Mouse (Mus musculus) embryo, embryonic 11 days (tissue): Measurements from ENCODE around the gene Tgfbr3.

Experiments
- DNase-seq: peaks from one replicate; pipeline ENCODE4 v3.0.0-alpha.2; 2015

Tgfbr3 gene

DNA sequence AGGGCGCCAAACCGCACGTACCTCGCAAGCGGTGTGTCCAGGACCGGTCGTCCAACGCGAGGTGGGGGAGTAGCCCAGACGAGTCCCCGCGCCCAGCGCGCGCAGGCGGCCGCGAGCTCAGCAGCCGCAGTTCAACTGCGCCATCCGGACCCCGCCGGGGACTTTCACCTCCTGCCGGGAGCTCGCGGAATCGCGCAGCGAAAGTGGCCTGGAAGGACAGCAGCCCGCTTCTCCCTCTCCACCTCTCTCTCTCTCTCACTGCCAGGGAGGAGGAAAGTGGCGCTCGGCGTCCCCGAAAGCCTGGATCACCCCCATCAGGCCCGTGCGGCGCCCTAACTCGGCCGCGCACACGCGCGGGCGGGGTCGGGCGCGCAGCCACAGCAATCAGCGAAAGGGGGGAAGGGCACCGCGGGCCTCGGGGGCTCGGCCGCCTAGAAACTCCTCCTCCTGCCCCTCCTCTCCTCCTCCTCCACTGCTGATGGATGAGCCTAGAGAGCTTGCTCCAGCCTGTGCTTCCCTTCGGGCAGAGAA, at the start of gene Tgfbr3:
Gene Tgfbr3 (minus strand): TSS at position 396 of the 531 bp plus-strand sequence.
- peak; percentile 91 for DNase-seq

DNA sequence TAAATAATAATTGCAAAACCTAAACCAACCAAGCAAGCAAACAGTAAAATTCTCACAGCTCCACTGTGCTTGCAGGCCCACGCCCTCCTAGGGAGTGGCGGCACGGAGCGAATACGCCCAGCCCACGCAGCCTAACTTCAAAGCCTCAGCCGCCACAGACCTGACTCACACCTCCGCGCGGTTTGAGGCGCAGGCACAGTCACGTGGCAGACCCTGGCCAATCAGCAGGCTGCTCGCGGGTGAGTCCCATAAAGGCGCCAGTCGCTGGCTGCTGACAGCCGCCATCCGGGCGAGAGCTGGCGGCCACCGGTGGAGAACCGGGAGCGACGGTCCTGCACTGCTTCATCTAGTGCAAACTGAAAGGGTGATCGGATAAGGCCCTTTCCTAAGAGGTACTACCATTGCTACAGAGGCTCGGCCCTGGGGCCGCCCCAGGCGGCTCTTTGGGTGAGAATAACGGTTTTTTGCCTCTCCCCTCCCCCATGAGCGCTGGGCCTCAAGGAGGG, 41.5 kb upstream of the Tgfbr3 start, which contains the start of gene Brdt:
Gene Brdt (plus strand): TSS at position 244 of the 506 bp plus-strand sequence.
- DNase-seq, result no peak

DNA sequence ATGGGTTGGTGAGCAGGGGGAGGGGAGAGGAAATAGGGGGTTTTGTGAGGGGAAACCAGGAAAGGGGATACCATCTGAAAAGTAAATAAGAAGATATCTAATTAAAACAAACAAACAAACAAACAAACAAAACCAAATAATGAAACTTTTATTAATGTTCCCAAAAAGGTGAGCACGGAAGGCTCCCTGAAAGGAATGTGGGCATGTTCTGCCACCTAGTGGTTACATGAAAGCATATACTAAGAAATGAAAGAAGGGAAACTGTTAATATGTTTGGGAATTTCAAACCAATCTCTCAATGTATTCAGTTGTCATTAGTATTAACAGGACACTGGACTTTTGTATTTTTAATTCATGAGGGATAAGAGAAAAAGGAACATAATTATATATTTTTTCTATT, 31.3 kb upstream of the Tgfbr3 start:
- peak; percentile 69 for DNase-seq

DNA sequence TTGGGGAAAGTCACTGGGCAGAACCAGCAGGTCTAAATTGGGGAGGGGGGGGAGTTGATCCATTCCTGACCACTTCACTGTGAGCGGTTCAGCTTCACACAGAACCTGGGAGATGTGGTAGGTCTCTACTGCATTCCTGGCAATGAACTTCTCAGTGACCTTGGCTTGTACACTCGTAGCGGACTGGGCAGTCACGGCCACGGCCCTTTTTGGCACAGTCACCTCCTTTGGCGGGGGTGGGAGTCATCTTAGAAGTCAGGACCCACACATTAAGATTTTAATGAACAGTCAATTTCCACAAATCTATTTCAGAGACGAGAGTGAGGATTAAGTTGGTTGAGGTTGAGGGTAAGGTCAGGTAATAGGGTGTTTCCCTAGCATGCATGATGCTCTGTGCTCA, 27.7 kb upstream of the Tgfbr3 start:
- no peak for DNase-seq

DNA sequence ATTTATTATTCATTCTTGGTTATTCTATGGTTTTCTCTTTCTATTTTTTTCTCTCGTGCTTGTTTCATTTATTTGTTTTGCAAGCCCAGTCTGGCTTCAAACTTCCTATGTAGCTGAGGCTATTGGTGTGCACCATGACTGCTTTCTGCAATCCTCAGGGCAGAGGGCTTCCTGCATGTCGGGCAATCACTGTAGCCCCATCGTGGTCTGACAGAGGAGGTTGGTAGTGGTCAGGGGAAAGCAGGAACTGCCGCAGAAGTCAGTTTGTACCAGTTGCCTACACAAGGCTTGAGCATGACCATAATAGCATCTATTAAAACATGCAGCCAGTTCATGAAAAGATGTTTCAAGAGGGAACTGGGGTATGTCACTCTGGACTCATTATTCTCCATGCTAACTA, 18.0 kb upstream of the Tgfbr3 start:
- DNase-seq, result no peak

DNA sequence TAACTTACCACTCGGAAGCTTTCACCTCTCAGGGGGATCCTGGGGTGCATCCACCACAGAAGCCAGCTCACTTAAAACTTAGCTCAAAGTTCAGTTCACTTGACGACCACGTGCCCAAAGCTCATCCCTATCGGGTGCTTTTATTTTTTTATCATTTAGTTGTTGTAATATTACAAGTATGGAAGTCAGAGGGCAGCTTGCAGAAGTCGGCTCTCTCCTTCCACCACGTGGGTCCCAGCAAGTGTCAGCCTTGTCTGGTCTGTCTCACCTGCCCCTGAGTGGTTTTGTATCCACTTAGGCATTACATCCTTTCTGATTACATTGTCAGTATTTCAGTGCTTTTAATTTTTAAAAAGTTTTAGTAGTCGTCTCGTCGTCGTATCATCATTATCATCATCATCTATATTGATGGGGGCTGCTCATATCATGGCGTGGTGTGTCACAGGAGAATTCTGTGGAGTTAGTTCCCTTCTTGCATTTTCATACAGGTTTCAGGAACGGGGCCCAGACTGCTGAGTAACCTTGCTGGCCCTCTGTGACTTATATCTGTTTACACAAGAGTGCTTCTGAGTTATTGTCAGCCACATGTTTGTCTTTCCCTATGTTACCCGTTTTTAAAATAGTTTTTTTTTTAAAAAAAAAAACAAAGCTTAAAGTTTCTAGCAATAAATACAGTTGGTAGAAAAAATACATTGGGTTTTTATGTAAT, 14.8 kb upstream of the Tgfbr3 start:
- no peak for DNase-seq

DNA sequence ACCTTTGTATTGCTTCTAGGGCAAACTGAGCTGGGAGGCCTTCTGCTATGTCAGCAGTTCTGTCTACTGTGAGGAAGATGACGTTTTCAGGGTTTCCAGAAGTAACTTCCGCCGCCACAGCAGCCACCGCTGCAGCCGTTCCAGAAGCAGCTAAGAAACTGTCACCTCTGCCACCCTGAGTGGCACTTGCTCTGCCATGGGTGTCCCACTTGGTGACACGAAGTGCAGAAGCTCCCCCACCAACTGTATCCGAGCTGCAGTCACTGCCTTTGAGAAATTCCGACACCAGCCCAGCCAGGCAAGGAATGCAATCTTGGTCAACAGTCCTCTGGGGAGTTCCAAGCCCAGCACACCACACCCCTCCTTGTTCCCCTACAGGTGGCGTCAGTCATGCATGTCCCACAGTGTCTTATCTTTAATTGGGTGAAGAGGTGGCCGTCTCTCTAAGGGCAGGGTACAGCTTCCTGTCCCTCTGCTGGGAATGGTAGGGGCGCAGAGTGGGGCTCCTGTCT, 14.0 kb upstream of the Tgfbr3 start:
- DNase-seq, result no peak

DNA sequence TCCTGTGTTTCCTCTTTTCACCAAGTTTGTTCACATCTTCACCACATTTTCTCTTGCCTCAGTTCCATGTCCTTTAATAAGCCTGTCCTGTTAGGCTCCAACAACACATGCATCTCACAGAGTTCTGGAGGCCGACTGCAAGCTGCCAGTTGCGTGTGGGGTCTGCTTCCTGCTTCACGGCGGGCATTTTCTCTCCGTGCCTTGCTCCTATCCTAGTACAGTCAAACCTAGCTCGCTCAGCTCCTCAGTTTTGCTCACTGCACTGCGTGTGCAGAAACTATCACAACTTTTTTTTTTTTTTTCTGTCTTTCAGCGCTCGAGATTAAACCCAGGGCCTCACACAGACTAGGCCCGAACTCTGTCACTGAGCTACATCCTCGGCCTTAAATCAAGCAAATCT, 9.4 kb upstream of the Tgfbr3 start:
- DNase-seq, result no peak

DNA sequence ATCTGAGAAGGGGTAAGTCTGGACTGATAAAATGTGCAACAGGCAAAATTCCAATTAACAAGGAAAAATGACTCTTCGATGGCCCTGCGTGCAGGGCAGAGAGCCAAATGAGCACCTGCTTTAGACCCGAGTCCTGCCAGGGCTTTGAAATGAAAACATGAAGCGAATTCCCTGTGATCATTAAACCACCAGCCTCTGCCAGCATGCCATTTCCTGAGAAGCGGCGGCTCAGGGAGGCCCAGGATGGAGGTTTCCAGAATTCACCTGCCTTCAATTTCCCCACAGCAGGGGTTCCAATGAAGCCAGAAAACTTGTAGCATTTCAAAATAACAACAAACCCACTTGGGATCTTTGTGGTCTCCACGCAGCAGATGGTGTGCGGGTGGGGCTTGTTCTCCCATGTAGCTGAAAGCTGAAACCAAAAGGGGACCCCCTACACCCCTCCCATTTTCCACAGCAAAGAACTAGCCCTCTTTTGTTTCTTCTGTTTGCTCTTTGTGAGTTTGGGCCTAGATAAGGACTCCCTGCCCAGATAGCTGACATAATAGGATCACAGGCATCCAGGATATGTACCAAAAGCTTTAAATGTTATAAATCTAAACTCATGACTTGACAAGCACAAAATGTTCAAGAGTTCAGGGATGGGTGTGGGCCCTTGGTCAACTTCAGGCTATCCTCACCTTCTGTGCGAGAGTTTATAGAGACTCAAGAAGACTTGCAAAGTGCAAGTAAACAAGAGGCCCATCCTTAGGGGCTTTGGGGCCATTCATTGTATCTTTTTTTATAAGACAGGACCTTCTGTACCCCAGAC, 7.3 kb upstream of the Tgfbr3 start:
- DNase-seq, result no peak

DNA sequence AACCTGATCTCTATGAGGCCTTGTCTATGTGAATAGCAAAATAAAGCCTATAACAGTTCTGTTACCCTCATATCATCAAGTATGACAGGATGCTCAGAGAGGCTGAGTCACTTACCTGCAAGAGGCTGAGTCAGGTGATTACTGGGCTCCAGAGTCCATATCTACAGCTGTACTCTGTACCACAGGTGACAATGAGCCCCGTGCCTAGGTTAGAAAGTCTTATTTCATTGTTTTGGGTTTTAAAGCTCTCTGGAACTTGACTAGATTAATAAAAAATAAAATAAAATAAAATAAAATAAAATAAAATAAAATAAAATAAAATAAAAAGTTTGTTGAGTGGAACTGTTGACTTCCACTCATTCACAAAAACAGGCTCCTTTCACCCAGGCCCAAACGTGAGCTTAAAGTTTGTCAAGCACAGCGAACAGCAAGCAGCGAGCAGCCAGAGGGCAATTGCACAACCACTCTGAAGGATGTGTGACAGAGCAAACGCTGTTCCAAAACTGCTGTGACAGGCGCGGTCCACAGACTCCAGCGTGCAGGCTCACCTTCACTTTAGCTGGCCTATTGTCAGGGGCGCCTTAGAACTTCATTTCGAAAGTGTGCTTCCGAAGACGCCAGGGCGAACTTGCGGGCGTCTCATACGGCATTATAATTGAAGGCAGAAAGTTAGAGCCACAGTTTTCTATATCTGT, 6.5 kb upstream of the Tgfbr3 start:
- no peak for DNase-seq

DNA sequence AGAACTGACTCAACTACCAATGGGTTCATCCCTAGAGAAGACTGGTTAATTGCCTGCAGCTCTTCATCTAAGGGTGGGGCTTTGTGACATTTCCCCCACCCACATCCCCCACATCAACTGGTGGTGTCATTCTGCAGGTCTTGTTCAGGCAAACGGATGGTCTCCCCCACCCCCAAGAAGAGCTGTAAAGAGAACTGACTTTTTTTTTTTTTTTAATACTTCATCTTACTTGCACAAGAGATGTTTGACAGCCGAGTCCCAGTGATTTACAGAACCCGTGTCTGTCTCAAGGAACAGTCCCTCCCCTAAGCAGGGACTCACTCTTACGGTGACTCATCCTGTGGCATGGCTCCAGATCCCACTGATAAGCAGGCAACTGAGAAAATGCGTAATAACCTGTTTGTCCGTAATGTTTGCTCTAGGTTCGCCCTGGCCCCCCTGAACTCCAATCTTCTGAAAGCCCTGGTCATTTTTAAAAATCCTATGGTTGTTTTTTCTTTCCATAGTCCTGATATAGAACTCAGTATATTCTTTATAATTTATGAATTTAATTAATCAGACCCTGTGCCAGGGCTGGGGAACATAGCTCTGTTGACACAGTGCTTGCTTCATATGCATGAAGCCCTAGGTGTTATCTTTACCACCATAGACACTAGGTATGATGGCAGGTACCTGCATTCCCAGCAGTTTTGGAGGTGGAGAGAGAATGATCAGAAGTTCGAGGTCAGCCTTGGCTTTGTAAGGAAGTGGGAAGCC, 5.8 kb upstream of the Tgfbr3 start:
- DNase-seq, result no peak

DNA sequence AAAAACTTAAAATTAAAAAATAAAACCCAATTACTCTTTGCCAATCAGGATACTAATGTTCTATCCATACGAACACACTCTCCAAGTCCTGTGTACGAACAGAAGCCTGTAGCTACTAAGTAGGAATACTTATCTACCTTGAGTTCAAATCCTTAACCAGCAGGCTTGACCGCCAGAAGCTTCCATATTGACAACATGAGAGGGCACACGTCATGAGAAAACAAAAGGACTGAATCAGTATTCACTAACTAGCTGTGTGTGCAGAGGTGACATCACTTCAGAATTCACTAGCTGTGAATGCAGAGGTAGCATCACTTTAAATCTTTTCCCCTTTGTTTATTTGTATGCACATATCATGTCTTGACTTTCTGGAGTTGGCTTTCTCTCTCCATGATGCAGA, 4.6 kb upstream of the Tgfbr3 start:
- no peak for DNase-seq

DNA sequence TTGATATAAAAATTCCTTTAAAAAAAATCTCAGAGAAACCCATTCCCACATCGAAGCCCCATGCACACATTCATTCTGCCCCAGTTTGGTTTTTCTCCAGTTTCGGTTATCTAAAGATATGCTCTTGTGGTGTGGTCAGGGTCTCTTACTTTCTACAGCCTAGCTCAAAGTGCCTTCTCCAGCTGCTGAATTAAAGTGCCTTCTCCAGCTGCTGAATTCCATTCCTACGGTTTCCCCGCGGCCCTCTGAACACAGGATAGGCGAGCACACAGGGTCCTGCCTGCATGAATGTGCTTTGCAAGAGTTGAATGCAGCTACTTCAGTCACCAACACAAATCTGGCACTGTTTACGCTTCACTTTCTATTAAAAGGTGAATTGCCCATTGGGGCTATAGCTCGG, 557 bp upstream of the Tgfbr3 start:
- DNase-seq, result no peak

DNA sequence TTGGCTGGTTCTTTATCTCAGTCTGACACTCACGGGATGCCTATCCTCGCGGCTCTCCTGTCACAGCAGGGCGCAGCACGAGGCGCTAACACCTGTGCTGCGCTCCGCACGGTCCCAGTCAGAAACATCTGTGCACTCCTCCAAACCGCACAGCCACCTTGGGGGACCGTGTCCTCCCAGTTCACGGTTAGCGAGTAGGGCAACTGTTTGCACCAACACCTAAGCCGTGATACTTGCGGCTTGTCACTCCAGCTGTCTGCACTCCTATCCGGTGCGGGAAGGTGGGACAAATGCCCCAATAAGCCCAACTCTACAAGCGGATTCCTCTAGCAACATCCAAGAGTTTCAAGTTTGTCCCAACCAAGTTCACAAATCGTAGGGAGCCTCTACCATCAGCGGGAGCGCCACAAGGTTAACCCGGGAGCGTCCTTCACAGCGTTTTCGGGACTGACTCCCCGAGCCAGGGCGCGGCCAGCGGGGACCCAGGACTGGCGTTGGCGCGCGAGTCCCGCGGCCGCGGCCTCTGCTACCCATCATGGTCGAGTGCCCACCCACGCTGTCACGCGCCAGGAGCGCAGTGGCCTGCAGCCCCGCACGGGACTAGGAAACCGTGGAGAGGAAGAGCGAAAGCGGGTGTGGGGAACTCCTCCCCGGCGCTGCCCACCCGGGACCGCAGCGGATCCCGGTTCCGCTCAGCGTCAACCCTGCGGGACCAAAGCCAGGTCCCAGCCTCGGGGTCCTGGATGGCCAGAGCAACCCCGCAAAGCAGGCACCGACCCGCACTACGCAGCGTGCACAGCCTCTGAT, 799 bp downstream of the Tgfbr3 start:
- DNase-seq, result peak; percentile 58

DNA sequence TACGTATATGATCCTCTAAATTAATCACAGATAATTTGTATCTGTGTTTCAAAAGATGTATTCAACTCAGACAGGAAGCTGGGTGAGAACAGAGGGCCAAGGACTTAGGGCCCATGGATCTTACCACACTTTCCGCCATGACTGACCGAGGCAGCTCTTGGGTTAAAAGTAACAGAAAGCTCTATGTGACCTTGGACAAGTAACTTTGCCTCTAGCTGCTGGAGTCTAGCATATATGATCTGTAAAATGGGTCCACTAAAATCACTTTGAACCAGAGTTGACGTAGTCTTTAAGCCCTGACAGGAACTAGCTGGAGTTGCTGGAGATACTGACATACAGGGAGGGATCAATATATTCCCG, 1.5 kb downstream of the Tgfbr3 start:
- DNase-seq, result no peak

DNA sequence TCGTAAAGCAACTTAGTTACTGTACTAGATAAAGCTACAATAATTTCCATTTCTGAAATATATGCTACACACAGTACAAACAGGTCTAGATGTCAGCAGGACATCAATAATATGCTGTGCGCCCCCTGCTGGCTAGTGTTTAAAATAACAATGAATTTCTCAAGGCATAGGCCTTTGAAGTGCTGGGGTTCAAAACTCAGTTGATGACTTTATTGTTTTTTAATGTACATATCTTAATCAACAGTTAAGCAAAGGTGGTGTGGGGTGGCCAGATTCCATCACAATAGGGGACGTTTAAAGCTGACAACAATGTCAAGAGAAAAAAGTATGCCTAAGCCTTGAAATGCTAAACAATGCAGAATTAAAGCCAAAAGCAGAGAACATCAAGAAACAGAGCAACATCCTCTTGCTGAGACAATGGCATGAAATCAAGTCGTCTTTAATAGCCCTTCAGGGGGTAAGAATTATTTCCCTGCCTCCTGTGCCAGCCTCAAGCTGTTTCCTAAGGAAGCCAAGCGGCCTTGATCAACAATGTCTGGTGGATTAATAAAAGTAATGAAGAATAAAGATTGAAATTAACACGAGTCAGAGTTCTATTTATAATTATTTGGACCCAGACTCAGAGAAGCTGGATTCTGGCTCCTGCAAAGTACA, 2.0 kb downstream of the Tgfbr3 start:
- DNase-seq, result peak; percentile 81

DNA sequence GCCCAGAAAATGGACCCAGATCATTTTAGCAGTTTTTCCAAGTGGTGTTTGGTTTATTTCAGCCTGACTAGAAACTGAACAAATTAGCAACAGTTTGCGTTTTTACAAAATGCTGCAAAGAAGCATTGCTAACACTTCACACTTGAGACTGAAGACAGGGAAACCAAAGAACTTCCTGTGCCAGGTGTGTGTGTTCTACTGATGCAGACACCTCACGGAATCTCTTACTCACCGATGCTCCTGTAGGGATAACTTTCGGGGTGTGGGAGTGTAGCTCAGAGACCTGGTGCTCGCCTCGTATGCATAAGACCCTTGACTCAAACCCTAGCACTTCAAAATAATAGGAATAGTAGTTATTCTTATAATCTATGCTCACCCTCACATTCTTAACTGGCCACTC, 3.9 kb downstream of the Tgfbr3 start:
- DNase-seq, result no peak

DNA sequence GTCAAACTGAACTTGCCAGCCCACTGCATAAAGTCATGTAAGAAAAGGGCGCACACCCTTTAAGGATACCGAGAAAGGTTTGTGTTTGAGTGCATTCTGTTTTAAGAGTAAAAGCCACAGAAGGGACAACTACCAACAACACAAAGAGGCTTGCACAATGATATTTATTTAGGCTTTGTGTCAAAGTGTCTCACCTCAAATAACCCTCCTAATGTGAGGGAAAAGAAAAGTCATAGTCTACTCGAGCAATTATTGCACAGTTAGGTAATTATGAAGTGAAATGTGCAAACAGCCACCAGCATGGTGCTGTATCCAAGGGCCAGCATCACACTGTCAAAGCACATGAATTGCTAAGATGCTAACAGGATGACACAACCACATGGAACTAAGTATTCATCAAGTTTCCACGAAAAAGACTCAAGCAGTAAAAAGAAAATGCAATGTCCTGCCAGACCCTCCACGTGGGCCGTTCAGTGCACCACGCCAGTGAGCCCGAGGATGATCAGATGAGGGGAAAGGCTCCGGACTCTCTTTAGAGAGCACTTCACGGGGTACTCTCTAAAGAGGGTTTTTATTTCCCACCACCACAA, 5.4 kb downstream of the Tgfbr3 start:
- DNase-seq, result no peak

DNA sequence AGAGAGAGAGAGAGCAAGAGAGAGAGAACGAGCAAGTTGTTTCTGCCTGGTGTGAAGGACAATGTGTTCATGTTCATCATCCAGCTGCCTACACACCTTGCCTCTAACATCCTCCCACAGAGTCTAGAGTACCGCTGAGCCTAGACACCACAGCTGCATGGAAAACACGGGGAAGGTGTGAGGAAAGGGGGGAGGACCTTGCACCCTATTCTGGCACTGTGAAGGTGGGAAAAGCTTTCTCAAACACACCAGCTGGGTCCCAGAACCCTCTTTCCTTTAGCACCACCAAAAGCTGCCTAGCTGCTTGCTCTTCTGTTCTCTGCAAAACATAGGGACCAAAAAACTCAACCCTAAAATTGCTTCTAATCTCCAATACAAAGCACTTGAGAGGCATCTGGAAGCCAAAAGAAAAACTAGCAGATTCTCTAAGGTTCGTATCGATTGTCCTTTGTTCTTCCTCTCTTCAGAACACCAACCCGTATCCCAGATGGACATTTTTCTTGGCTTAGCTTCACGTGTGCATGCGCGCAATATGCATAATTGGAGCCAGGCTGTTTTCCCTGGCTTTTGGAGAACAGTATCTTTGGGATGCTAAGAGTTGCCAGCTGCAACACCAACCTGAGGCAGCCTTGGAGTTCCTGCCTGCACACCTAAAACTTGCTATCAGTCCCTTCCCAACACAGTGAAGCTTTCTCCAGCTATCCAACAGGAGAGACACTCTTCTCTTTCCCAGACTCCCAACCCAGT, 6.7 kb downstream of the Tgfbr3 start:
- no peak for DNase-seq

DNA sequence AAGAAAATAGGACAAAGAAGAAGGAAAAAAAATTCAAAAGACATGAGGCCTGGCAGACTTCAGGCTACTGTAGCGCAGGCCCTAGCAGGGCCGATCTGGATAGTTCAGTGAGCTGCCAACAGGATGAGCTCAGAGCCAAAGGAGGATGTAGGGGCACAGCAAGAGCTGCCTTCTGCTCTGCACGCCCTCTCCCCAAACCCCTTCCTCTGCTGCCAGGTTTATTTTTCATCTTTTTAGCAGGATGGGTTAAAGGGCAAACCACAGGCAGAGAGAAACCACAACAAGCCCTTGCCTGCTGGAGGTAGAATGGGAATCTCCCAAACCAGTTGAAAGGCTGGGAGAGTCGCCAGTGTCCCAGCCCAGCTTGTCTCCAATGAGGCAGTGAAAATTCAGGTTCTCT, 10.2 kb downstream of the Tgfbr3 start:
- no peak for DNase-seq
